Mouse (Mus musculus) midbrain, embryonic 16.5 days (tissue): Measurements from ENCODE around the gene 1700088E04Rik. TPM values are rescaled to one million over a fixed set of nuclear protein-coding genes. Genes with fewer than 3 reads are reported as not detected.

Experiments used
- ATAC-seq: fragments of 200-750 bp; cut with Nextera tagmentation; 2 replicates; pipeline ENCODE4 v1.8.0; 2017; ENCODE audit warnings: moderate TSS enrichment
- H3K27ac ChIP-seq: fragments of 300-500 bp; sonication (generic); 2 replicates; pipeline ENCODE4 v1.5.1; 2014; ENCODE audit warnings: mild to moderate bottlenecking, low read length, mixed read lengths
- H3K27me3 ChIP-seq: fragments of 300-500 bp; sonication (generic); 2 replicates; pipeline ENCODE4 v1.6.1; 2014; ENCODE audit warnings: low read depth, low read length, mixed read lengths; ENCODE audit not compliant: control insufficient read depth, insufficient read depth
- H3K36me3 ChIP-seq: fragments of 300-500 bp; sonication (generic); 2 replicates; pipeline ENCODE4 v1.6.1; 2014; ENCODE audit warnings: mild to moderate bottlenecking, low read length, moderate library complexity, mixed read lengths; ENCODE audit not compliant: control insufficient read depth, insufficient read depth
- H3K4me1 ChIP-seq: fragments of 300-500 bp; sonication (generic); 2 replicates; pipeline ENCODE4 v1.6.1; 2014; ENCODE audit warnings: mild to moderate bottlenecking, low read length, mixed read lengths; ENCODE audit not compliant: control insufficient read depth, insufficient read depth
- H3K4me2 ChIP-seq: fragments of 300-500 bp; sonication (generic); 2 replicates; pipeline ENCODE4 v1.6.1; 2014; ENCODE audit warnings: mild to moderate bottlenecking, low read length, mixed read lengths
- H3K4me3 ChIP-seq: fragments of 300-500 bp; sonication (generic); 2 replicates; pipeline ENCODE4 v1.5.1; 2014; ENCODE audit warnings: low read depth, mild to moderate bottlenecking, low read length, moderate library complexity, mixed read lengths
- H3K9ac ChIP-seq: fragments of 300-500 bp; sonication (generic); 2 replicates; pipeline ENCODE4 v1.6.1; 2014; ENCODE audit warnings: low read depth, low read length, mixed read lengths
- H3K9me3 ChIP-seq: fragments of 300-500 bp; sonication (generic); replicated peaks from 2 replicates; pipeline ENCODE4 v1.6.1; 2014; ENCODE audit warnings: mild to moderate bottlenecking, low read length, mixed read lengths; ENCODE audit not compliant: control insufficient read depth, poor library complexity, severe bottlenecking
- WGBS: fragments of 180-500 bp; shearing (Covaris S2); extraction: QIAGEN DNeasy Blood & Tissue Kit; methylation state at CpG from one replicate; pipeline ENCODE4 v1.1.7; 2014; 5-methylcytosine and 5-hydroxymethylcytosine counted together
- polyA plus RNA-seq: library from polyadenylated mRNA; unstranded; fragments of >200 nt; fragmentation: Nextera tagmentation; extraction: Ambion mirVana; gene quantifications from 2 replicates; pipeline ENCODE4 v1.2.1, GENCODE M21; 2015

The 1700088E04Rik gene
- polyA plus RNA-seq = 18.8 and 19.1 TPM in 2 replicates

- peaks cover 7% of the 10 kb centered on the region for H3K36me3 ChIP-seq
- H3K4me3 ChIP-seq = peak within 1 kb of the TSS; percentile 91
- no peaks in the 10 kb centered on the region for H3K27me3 ChIP-seq
- WGBS = under 1% methylated on average over 57 of the region's 57 CpGs
- H3K4me1 ChIP-seq = peaks cover 20% of the 10 kb centered on the region
- H3K9me3 ChIP-seq = no peaks in the 10 kb centered on the region
- H3K27ac ChIP-seq = peak within 1 kb of the TSS; percentile 60; the same call in 1 of the 2 replicates
- peak within 1 kb of the TSS; percentile 77 for H3K9ac ChIP-seq
- peak within 1 kb of the TSS; percentile 77 for H3K4me2 ChIP-seq
- peak; percentile 90 for ATAC-seq
These were observed at the start of gene 1700088E04Rik, which contains the start of gene Polr2f for GRCm38 (mm10) chr15:79140866-79141565. 1700088E04Rik (minus strand) TSS chr15:79141253. Polr2f (plus strand) TSS chr15:79141009.

GRCm38 (mm10) chr15:79187819-79188218 is 46.8 kb upstream of the 1700088E04Rik start:
- H3K4me3 ChIP-seq = no peak overlapping the region
- H3K9me3 ChIP-seq = no peaks in the 10 kb centered on the region
- no peak overlapping the region for H3K27ac ChIP-seq
- H3K9ac ChIP-seq = no peak overlapping the region
- ATAC-seq = no peak
- H3K36me3 ChIP-seq = no peaks in the 10 kb centered on the region
- H3K4me1 ChIP-seq = 0 out of 2 replicates have a peak, but pooled peaks cover 1% of the 10 kb centered on the region
- 96% methylated on average over 8 of the region's 8 CpGs for WGBS
- H3K27me3 ChIP-seq = no peaks in the 10 kb centered on the region
- H3K4me2 ChIP-seq = no peak overlapping the region

DNA sequence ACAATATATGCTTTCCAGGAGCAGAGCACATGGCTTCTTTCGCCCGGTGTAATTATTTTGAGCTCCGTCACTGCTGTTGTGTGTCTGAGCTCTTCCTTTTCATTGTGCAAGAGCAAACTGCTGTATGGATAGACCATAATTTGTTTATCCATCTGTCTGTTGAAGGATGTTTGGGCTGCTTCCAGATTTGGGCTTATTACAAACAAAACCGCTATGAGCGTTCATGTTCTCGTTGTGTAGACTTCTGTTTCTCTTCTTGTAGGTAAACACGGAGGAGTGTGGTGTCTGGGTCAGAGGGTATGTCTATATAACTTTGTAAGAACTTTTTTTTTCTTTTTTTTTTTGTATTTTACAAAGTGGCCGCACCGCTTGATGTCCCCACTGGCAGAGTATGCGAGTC is 44.2 kb upstream of the 1700088E04Rik start:
- Histone ChIP-seq H3K9ac (no peak overlapping the region), H3K27me3 (no peaks in the 10 kb centered on the region), H3K4me3 (no peak overlapping the region), H3K27ac (no peak overlapping the region), H3K4me2 (no peak overlapping the region), H3K36me3 (no peaks in the 10 kb centered on the region), H3K9me3 (no peaks in the 10 kb centered on the region), H3K4me1 (no peaks in the 10 kb centered on the region)
- ATAC-seq = no peak
- 86% methylated on average over 10 of the region's 10 CpGs for WGBS

GRCm38 (mm10) chr15:79176905-79177304 is 35.9 kb upstream of the 1700088E04Rik start:
- Histone ChIP-seq H3K9ac (no peak overlapping the region), H3K27me3 (no peaks in the 10 kb centered on the region), H3K4me2 (no peak overlapping the region), H3K4me1 (no peaks in the 10 kb centered on the region), H3K9me3 (no peaks in the 10 kb centered on the region), H3K27ac (no peak overlapping the region), H3K4me3 (no peak overlapping the region), H3K36me3 (no peaks in the 10 kb centered on the region)
- no peak for ATAC-seq
- 35% methylated on average over 6 of the region's 6 CpGs for WGBS

GRCm38 (mm10) chr15:79166712-79167111 is 25.7 kb upstream of the 1700088E04Rik start:
- no peak overlapping the region for H3K4me3 ChIP-seq
- no peak overlapping the region for H3K4me2 ChIP-seq
- no peak for ATAC-seq
- no peaks in the 10 kb centered on the region; the same call in 1 of the 2 replicates for H3K4me1 ChIP-seq
- no peaks in the 10 kb centered on the region for H3K9me3 ChIP-seq
- 49% methylated on average over 8 of the region's 8 CpGs for WGBS
- H3K27ac ChIP-seq = no peak overlapping the region
- H3K27me3 ChIP-seq = peaks cover 33% of the 10 kb centered on the region
- H3K9ac ChIP-seq = no peak overlapping the region
- H3K36me3 ChIP-seq = no peaks in the 10 kb centered on the region

DNA sequence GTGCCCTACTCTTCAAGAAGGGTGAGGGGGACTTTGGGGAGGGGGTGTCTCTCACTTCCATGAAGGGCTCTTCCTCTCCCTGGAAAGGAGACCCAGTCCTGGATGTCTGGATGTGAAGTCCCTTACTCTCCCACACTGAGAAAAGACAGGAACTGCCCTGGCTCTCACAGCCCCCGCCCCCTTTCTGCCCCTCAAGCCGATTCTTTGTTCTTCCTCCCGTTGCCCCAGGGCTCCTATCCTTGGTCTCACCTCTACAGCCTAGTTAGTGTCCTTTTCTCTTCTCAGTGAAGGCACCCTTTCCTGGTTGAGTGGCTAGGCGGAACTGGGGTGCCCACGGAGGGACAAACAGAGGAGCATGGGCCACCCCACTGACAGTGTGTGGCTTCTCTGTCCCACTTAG is 24.1 kb upstream of the 1700088E04Rik start, which contains the start of gene Sox10:
Gene Sox10, minus strand, starts transcription at position 101 of the 400 bp plus-strand sequence.
- WGBS = 49% methylated on average over 5 of the region's 5 CpGs
- no peak within 1 kb of the TSS; the same call in 1 of the 2 replicates for H3K4me3 ChIP-seq

DNA sequence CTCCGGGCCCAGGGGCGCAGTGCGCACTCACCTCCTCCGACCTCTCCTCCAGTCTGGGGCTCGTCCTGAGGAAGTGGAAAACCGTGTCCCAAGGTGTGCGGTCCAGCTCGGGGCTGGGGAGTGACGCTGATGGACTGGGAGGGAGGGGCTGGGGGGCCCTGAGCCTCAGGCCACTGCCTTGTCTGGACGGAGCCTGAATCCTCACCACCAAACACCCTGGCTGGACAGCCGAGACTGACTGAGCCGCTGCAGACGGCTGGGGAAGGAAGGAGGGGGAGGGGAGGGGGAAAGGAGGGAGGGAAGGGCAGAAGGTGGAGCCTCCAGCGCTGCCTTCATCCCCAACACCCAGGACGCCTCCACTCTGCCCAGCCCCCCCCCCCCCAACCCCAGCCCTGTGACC is 23.2 kb upstream of the 1700088E04Rik start:
- H3K27ac ChIP-seq = no peak overlapping the region
- H3K4me2 ChIP-seq = no peak overlapping the region
- no peaks in the 10 kb centered on the region for H3K36me3 ChIP-seq
- no peaks in the 10 kb centered on the region; the same call in 1 of the 2 replicates for H3K4me1 ChIP-seq
- no peak overlapping the region for H3K9ac ChIP-seq
- peaks cover 34% of the 10 kb centered on the region for H3K27me3 ChIP-seq
- WGBS = 2% methylated on average over 15 of the region's 15 CpGs
- no peaks in the 10 kb centered on the region for H3K9me3 ChIP-seq
- no peak overlapping the region; the same call in 1 of the 2 replicates for H3K4me3 ChIP-seq
- no peak for ATAC-seq

More for the DNA sequence above, 24.1 kb upstream of the 1700088E04Rik start, which contains the start of gene Sox10:
- Histone ChIP-seq H3K4me1 (no peaks in the 10 kb centered on the region; the same call in 1 of the 2 replicates), H3K36me3 (no peaks in the 10 kb centered on the region), H3K27me3 (peaks cover 34% of the 10 kb centered on the region), H3K9me3 (no peaks in the 10 kb centered on the region), H3K27ac (peak within 1 kb of the TSS; percentile 39; the same call in 1 of the 2 replicates), H3K4me2 (no peak within 1 kb of the TSS), H3K9ac (no peak within 1 kb of the TSS; the same call in 1 of the 2 replicates)
- no peak for ATAC-seq

GRCm38 (mm10) chr15:79162822-79163221 is 21.8 kb upstream of the 1700088E04Rik start:
- Histone ChIP-seq H3K4me1 (no peaks in the 10 kb centered on the region; the same call in 1 of the 2 replicates), H3K4me2 (no peak overlapping the region), H3K9ac (no peak overlapping the region), H3K36me3 (no peaks in the 10 kb centered on the region), H3K4me3 (peak overlapping the region; percentile 20; the same call in 1 of the 2 replicates), H3K9me3 (no peaks in the 10 kb centered on the region), H3K27ac (no peak overlapping the region), H3K27me3 (peaks cover 34% of the 10 kb centered on the region)
- 43% methylated on average over 14 of the region's 14 CpGs for whole genome bisulfite sequencing
- ATAC-seq = no peak

GRCm38 (mm10) chr15:79162301-79162700 is 21.2 kb upstream of the 1700088E04Rik start:
- Histone ChIP-seq H3K4me3 (no peak overlapping the region), H3K4me2 (no peak overlapping the region)

More at GRCm38 (mm10) chr15:79162301-79162700, 21.2 kb upstream of the 1700088E04Rik start:
- Histone ChIP-seq H3K27ac (no peak overlapping the region), H3K9ac (no peak overlapping the region), H3K36me3 (no peaks in the 10 kb centered on the region), H3K4me1 (no peaks in the 10 kb centered on the region; the same call in 1 of the 2 replicates), H3K9me3 (no peaks in the 10 kb centered on the region), H3K27me3 (peaks cover 34% of the 10 kb centered on the region)
- 69% methylated on average over 7 of the region's 7 CpGs for WGBS
- no peak for ATAC-seq
